Mouse (Mus musculus) midbrain, embryonic 14.5 days (tissue): ENCODE measurements around the gene Adgrl1. TPM values are rescaled to one million over a fixed set of nuclear protein-coding genes. Genes with fewer than 3 reads are reported as not detected.

Experiments
- ATAC-seq: fragments of 200-750 bp; cut with Nextera tagmentation; 2 replicates; pipeline ENCODE4 v1.8.0; 2017; ENCODE audit warnings: moderate number of reproducible peaks, moderate library complexity; ENCODE audit not compliant: low FRiP score, low TSS enrichment
- DNase-seq: peaks from one replicate; pipeline ENCODE4 v3.0.0-alpha.2; 2015
- H3K27ac ChIP-seq: fragments of 300-500 bp; sonication (generic); replicated peaks from 2 replicates; pipeline ENCODE4 v1.5.1; 2014; ENCODE audit warnings: mild to moderate bottlenecking, low read depth, low read length, moderate library complexity
- H3K27me3 ChIP-seq: fragments of 300-500 bp; sonication (generic); 2 replicates; pipeline ENCODE4 v1.6.1; 2014; ENCODE audit warnings: low read length, control low read depth, mixed read lengths; ENCODE audit not compliant: control insufficient read depth, insufficient read depth
- H3K36me3 ChIP-seq: fragments of 300-500 bp; sonication (generic); 2 replicates; pipeline ENCODE4 v1.6.1; 2014; ENCODE audit warnings: low read length, control low read depth; ENCODE audit not compliant: control insufficient read depth, insufficient read depth
- H3K4me1 ChIP-seq: fragments of 300-500 bp; sonication (generic); 2 replicates; pipeline ENCODE4 v1.6.1; 2014; ENCODE audit warnings: mild to moderate bottlenecking, antibody characterized with exemption, low read length, control low read depth; ENCODE audit not compliant: control insufficient read depth, insufficient read depth
- H3K4me2 ChIP-seq: fragments of 300-500 bp; sonication (generic); 2 replicates; pipeline ENCODE4 v1.6.1; 2014; ENCODE audit warnings: mild to moderate bottlenecking, low read length, moderate library complexity
- H3K4me3 ChIP-seq: fragments of 300-500 bp; sonication (generic); replicated peaks from 2 replicates; pipeline ENCODE4 v1.5.1; 2014; ENCODE audit warnings: low read depth, low read length
- H3K9ac ChIP-seq: fragments of 300-500 bp; sonication (generic); replicated peaks from 2 replicates; pipeline ENCODE4 v1.6.1; 2014; ENCODE audit warnings: mild to moderate bottlenecking, low read length, moderate library complexity
- H3K9me3 ChIP-seq: fragments of 300-500 bp; sonication (generic); 2 replicates; pipeline ENCODE4 v1.6.1; 2016; ENCODE audit warnings: low read length, control low read depth, mixed read lengths; ENCODE audit not compliant: control insufficient read depth
- WGBS: fragments of 180-500 bp; shearing (Covaris S2); extraction: QIAGEN DNeasy Blood & Tissue Kit; methylation state at CpG from one replicate; pipeline ENCODE4 v1.1.7; 2014; 5-methylcytosine and 5-hydroxymethylcytosine counted together
- polyA plus RNA-seq: library from polyadenylated mRNA; unstranded; fragments of >200 nt; fragmentation: Nextera tagmentation; extraction: Ambion mirVana; gene quantifications from 2 replicates; pipeline ENCODE4 v1.2.1, GENCODE M21; 2014

Gene Adgrl1
- polyA plus RNA-seq, 1 experiment from 2014 or later = 77.2 TPM

DNA sequence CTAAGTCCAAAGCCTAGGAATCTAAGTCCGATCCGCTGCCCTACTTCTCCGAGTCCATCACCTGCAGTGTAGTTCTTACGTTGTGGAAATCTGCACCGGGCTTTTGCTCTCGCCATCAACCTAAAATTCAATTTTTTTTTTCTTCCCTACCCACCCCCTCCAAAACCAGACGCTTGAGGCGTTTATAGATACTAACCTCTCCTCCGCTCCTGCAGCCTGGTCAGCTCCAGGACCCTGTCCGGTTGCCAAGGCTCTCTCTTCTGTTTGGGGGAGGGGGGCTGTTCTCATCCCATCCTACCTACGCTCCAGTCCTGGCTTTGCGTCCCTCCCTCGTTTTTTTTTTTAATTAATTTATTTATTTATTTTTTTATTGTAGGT lies 931 bp upstream of the Adgrl1 start:
- WGBS = 1% methylated on average over 13 of the region's 13 CpGs
- Histone ChIP-seq H3K4me1 (peaks cover 40% of the 10 kb centered on the region), H3K4me2 (peak overlapping the region; percentile 60), H3K27ac (peak overlapping the region; percentile 99), H3K9ac (peak overlapping the region; percentile 99), H3K9me3 (no peaks in the 10 kb centered on the region), H3K36me3 (no peaks in the 10 kb centered on the region), H3K27me3 (no peaks in the 10 kb centered on the region), H3K4me3 (peak overlapping the region; percentile 99)
- ATAC-seq = peak; percentile 4
- peak; percentile 87 for DNase-seq

DNA sequence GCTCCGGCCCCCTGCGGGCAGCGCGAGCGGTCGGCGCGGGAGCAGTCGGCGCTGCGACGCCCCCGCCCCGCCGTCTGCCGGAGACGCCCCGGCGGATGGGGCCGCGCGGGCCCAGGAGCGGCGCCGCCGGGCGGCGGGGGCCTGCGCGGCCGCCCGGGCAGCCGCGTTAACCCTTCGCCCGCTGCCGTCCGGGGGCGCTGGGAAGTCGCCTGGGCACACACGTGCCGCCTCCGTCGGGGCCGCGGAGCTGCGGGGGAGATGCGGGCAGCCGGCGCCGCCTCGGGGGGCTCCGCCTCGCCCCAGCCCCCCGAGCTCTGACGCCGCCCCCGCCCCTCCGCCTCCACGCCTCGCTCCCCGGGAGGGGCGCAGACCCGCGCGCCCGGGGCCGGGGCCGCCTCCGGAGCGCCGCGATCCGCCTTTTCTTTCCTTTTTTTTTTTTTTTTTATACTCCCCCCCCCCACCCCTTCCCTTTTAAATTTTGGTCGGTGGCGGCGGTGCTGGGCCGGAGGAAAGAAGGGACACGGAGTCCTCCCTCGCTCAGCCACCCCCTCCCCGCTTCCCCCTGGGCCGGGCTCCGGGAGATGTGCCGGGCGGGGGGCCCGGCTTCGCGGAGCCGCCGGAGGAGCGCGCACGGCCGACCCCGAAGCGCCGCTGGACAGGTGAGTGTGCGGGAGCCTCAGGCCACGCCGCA lies 506 bp downstream of the Adgrl1 start:
- H3K4me2 ChIP-seq = peak overlapping the region; percentile 60
- H3K9me3 ChIP-seq = no peaks in the 10 kb centered on the region
- no peaks in the 10 kb centered on the region for H3K27me3 ChIP-seq
- peak overlapping the region; percentile 99 for H3K4me3 ChIP-seq
- peaks cover 44% of the 10 kb centered on the region for H3K4me1 ChIP-seq
- DNase-seq = peak; percentile 81
- H3K36me3 ChIP-seq = no peaks in the 10 kb centered on the region
- ATAC-seq = peak; percentile 3
- peak overlapping the region; percentile 99 for H3K9ac ChIP-seq
- H3K27ac ChIP-seq = peak overlapping the region; percentile 99
- under 1% methylated on average over 86 of the region's 100 CpGs for WGBS

DNA sequence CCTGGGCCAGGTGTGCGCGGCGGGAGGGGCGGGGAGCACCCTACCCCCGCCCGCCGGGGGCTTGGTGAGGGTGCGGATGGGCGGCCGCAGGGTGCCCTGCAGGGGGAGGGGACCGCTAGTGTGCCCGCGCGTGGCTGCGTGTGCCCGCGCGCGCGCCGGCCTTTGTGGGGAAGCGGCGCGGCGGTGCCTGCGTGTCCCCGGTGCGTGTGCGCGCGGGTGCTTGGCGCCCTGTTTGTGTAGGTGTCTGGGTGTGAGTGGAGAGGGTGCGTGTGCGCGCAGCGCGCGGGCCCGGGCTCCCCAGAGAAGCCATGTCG lies 1.0 kb downstream of the Adgrl1 start:
- peak overlapping the region; percentile 99 for H3K27ac ChIP-seq
- peak overlapping the region; percentile 60 for H3K4me2 ChIP-seq
- peak overlapping the region; percentile 99 for H3K9ac ChIP-seq
- peak overlapping the region; percentile 99 for H3K4me3 ChIP-seq
- no peaks in the 10 kb centered on the region for H3K36me3 ChIP-seq
- DNase-seq = peak; percentile 91
- peaks cover 44% of the 10 kb centered on the region for H3K4me1 ChIP-seq
- no peaks in the 10 kb centered on the region for H3K9me3 ChIP-seq
- ATAC-seq = no peak
- H3K27me3 ChIP-seq = no peaks in the 10 kb centered on the region
- WGBS = under 1% methylated on average over 29 of the region's 40 CpGs

DNA sequence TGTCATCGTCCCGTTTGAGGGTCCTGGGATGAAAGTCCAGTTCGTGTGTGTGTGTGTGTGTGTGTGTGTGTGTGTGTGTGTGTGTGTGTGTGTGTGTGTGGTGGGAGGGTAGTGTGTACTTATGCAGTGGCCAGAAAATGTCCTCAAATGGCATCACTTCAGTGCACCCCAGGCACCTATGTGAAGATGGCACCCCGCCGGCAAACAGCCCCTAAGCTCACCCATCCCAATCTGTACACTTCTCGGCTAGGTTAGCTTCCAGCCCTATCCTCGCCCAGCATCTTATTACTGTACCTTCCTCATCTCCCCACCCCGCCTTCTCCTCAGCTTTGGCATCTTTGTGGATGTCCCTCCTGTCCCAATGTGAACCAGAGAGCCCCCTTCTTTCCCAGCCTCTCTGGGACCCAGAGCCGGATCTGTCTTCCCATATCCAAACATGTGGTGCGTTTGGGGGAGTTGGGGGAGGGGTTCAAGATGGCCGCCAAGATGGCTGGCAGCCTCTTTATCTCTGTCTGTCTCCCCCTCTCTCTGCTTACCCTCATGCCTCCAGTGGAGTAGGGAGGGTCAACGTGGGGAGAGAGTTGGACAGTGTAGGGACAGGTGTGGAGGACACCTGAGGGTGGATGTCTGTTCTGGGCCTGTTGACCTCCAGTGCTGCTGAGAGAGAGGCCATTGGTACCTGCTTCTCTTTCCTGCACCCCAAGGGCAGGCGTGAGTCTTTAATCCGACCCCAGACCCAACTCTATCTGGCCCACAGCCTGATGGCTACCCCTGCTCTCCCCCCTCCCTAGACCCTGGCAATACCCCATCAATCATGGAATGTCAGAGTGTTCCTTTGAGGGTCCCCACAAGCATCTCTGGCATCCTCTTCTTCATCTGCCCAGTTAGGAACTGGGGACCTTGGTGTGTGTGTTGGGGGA lies 1.9 kb downstream of the Adgrl1 start:
- peak overlapping the region; percentile 99 for H3K27ac ChIP-seq
- H3K4me1 ChIP-seq = peaks cover 44% of the 10 kb centered on the region
- peak overlapping the region; percentile 60 for H3K4me2 ChIP-seq
- H3K9me3 ChIP-seq = no peaks in the 10 kb centered on the region
- no peaks in the 10 kb centered on the region for H3K27me3 ChIP-seq
- H3K4me3 ChIP-seq = peak overlapping the region; percentile 99
- ATAC-seq (no peak), DNase-seq (peak; percentile 70)
- WGBS = 13% methylated on average over 14 of the region's 14 CpGs
- peaks cover 5% of the 10 kb centered on the region; the same call in 1 of the 2 replicates for H3K36me3 ChIP-seq
- H3K9ac ChIP-seq = peak overlapping the region; percentile 99

DNA sequence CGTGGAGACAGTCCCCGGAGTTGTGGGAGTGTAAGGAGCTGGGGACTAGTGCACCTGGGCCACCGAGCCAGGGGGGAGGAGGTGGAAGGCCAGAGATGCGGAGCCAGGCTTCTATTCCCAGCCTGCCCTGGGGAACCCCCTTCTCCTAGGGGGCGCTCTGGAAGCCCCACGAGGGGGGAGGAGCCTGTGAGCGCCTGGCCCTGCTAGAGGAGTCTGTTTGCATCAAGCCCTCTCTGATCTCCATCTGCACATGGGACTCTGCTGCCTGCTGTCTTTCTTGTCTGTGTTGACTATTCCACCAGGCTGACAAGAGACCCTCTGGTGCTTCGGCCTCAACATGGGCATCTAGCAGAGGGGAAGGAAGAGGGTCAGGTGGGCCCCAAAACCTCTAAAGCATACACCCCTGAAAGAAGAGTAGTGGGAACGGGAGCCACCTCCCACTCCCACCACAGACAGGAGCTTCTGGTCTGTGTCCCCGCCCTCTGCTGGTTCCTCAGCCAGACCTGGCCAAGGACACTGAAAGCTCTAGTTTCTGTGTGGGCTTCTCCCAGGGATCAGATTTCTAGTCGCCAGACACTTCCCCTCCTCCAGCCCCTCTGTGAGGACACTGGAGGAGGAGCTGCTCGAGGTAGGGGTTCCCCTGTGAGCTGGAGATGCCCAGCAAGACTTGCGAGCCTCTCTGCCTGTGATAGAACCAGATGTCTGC lies 3.2 kb downstream of the Adgrl1 start:
- peak; percentile 22 for DNase-seq
- 12% methylated on average over 13 of the region's 13 CpGs for WGBS
- peak overlapping the region; percentile 60 for H3K4me2 ChIP-seq
- H3K9ac ChIP-seq = peak overlapping the region; percentile 99; the same call in 1 of the 2 replicates
- H3K4me3 ChIP-seq = peak overlapping the region; percentile 99
- H3K27me3 ChIP-seq = no peaks in the 10 kb centered on the region
- no peaks in the 10 kb centered on the region for H3K9me3 ChIP-seq
- 0 out of 2 replicates have a peak overlapping the region, but pooled peaks have one; percentile 28 for H3K27ac ChIP-seq
- H3K36me3 ChIP-seq = peaks cover 9% of the 10 kb centered on the region; the same call in 1 of the 2 replicates
- ATAC-seq = no peak
- peaks cover 36% of the 10 kb centered on the region for H3K4me1 ChIP-seq

DNA sequence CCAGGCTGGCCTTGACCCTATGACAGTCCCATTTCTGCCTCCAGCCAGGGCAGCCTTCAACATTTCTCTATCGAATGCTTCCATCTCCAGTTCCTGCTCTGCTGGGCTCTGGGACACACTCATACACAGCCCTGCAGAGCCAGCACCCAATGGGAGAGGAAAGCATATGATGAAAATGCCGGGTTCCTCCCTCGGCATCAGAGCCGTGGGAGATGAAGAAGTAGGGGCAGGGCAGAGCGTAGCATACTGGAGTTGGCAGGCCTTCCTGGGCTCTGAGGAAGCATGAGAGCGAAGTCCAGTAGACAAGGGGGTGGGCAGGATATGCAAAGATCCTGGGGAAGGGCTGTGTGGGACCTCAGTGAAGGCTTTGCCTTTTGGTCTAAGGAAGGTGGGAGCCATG lies 8.7 kb downstream of the Adgrl1 start:
- peaks cover 9% of the 10 kb centered on the region; the same call in 1 of the 2 replicates for H3K36me3 ChIP-seq
- DNase-seq (no peak), ATAC-seq (no peak)
- no peaks in the 10 kb centered on the region for H3K9me3 ChIP-seq
- 82% methylated on average over 6 of the region's 6 CpGs for WGBS
- H3K27ac ChIP-seq = no peak overlapping the region
- no peak overlapping the region for H3K4me3 ChIP-seq
- H3K27me3 ChIP-seq = no peaks in the 10 kb centered on the region
- no peak overlapping the region for H3K4me2 ChIP-seq
- H3K4me1 ChIP-seq = peaks cover 18% of the 10 kb centered on the region
- no peak overlapping the region for H3K9ac ChIP-seq

DNA sequence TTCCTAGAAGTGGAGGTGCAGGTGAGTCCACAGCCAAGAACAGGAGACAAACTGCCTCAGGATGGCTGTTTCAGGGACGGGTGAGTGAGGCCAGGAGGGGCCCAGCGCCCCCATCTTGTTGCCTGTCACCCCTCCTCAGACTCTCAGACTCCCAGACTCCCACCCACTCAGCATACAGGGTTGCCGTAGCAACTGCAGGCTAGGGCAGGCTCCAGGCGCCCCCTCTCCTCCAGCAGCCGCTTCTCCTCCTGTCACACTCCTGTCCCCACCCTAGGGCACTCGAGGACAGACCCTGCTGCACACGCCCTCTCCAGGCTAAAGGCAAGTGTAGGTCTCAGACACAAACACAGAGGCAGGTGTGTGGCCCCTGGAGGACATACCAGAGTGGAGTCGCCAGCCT lies 9.4 kb downstream of the Adgrl1 start:
- Histone ChIP-seq H3K27ac (no peak overlapping the region), H3K36me3 (peaks cover 9% of the 10 kb centered on the region; the same call in 1 of the 2 replicates), H3K9ac (no peak overlapping the region), H3K4me1 (peaks cover 10% of the 10 kb centered on the region; the same call in 1 of the 2 replicates), H3K4me3 (no peak overlapping the region), H3K9me3 (no peaks in the 10 kb centered on the region), H3K27me3 (no peaks in the 10 kb centered on the region), H3K4me2 (no peak overlapping the region)
- WGBS = 42% methylated on average over 8 of the region's 8 CpGs
- DNase-seq (no peak), ATAC-seq (no peak)
